Mouse (Mus musculus): ENCODE measurements around the gene Slc12a6. TPM values are rescaled to one million over a fixed set of nuclear protein-coding genes. Genes with fewer than 3 reads are reported as not detected.
A peak's percentile ranks its signal among the peaks of the same experiment; 100 is the strongest.

Slc12a6 gene
- polyA plus RNA-seq, 1 experiment from 2014 or later, result 18.1 TPM

GRCm38 (mm10) chr2:112266242-112266592, 592 bp downstream of the Slc12a6 start, which contains the start of gene Gm21985:
TSS of gene Gm21985 (plus strand) at chr2:112266314.
- Histone ChIP-seq H3K36me3 (ENCODE audit: control insufficient read depth, insufficient read depth, low read length) (0 out of 2 replicates have a peak, but pooled peaks cover 2% of the 10 kb centered on the region), H3K9ac (ENCODE audit: low read length) (peak within 1 kb of the TSS; percentile 89), H3K4me2 (ENCODE audit: low read length) (peak within 1 kb of the TSS; percentile 90), H3K27ac (replicated peaks in 1 of 2; ENCODE audit: control insufficient read depth in 1 of 2, insufficient read depth in 1 of 2, low read depth in 2 of 2, low read length in 2 of 2) (peak within 1 kb of the TSS; percentile 91 to 96), H3K9me3 (ENCODE audit: control insufficient read depth, low read length) (no peaks in the 10 kb centered on the region), H3K27me3 (ENCODE audit: control insufficient read depth, insufficient read depth, low read length) (no peaks in the 10 kb centered on the region), H3K4me1 (ENCODE audit: control insufficient read depth in 2 of 2, insufficient read depth in 2 of 2, low read length in 2 of 2) (peaks cover 2 to 26% of the 10 kb centered on the region in 2 experiments), H3K4me3 (ENCODE audit: control insufficient read depth in 1 of 2, insufficient read depth in 1 of 2, low read depth in 1 of 2, low read length in 2 of 2) (peak within 1 kb of the TSS; percentile 87 to 88)
- peak; percentile 20; the same call in 1 of the 2 replicates for ATAC-seq (ENCODE audit: insufficient number of reproducible peaks, insufficient read depth, low FRiP score, low read depth)
- 1% methylated on average over 11 of the region's 11 CpGs for WGBS

GRCm38 (mm10) chr2:112266780-112267179, 1.2 kb downstream of the Slc12a6 start:
- peak overlapping the region; percentile 90 for H3K4me2 ChIP-seq (ENCODE audit: low read length)
- peak overlapping the region; percentile 87 to 88 for H3K4me3 ChIP-seq (ENCODE audit: control insufficient read depth in 1 of 2, insufficient read depth in 1 of 2, low read depth in 1 of 2, low read length in 2 of 2)
- 21% methylated on average over 10 of the region's 10 CpGs for WGBS
- 0 out of 2 replicates have a peak, but pooled peaks cover 3% of the 10 kb centered on the region for H3K36me3 ChIP-seq (ENCODE audit: control insufficient read depth, insufficient read depth, low read length)
- peak overlapping the region; percentile 56 to 96 for H3K27ac ChIP-seq (replicated peaks in 1 of 2; ENCODE audit: control insufficient read depth in 1 of 2, insufficient read depth in 1 of 2, low read depth in 2 of 2, low read length in 2 of 2)
- no peak for ATAC-seq (ENCODE audit: insufficient number of reproducible peaks, insufficient read depth, low FRiP score, low read depth)
- H3K9ac ChIP-seq (ENCODE audit: low read length), result peak overlapping the region; percentile 89
- peaks cover 2 to 32% of the 10 kb centered on the region in 2 experiments for H3K4me1 ChIP-seq (ENCODE audit: control insufficient read depth in 2 of 2, insufficient read depth in 2 of 2, low read length in 2 of 2)
- no peaks in the 10 kb centered on the region for H3K27me3 ChIP-seq (ENCODE audit: control insufficient read depth, insufficient read depth, low read length)
- H3K9me3 ChIP-seq (ENCODE audit: control insufficient read depth, low read length), result no peaks in the 10 kb centered on the region

DNA sequence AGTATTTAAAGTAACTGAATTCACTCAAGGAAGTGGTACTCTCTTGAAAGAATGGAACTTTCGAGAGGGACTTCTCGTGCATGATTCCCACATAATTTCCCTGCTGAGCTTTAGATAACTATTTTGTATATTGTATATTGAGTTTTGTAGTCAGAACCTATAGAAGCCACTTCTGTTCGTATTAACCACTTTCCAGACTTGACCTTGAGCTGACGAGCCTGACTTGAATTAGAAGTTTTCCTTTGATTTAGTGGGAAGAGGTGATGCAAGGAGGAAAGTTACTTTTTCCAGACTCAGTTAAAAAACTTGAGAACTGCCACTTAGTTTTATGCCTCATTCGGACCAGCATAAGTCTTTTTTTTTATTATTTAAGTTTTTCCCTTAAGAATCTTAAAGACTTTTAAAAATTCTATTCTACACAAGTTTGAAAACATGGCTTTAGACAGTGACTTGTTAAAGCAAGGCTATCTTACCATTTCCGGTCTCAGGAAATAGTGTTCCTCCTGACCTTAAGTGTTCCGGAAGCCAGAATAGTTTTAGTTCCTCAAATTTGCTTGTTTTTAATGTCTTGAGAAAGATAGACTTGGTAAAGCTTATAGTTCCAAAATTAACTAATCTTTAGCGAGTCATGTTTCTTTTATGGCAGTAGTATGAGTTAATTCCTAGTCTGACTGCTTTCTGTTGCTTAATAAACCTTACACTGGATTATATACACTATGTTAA, 2.1 kb downstream of the Slc12a6 start:
- H3K27me3 ChIP-seq (ENCODE audit: control insufficient read depth, insufficient read depth, low read length), result no peaks in the 10 kb centered on the region
- no peaks in the 10 kb centered on the region for H3K9me3 ChIP-seq (ENCODE audit: control insufficient read depth, low read length)
- H3K27ac ChIP-seq (replicated peaks in 1 of 2; ENCODE audit: control insufficient read depth in 1 of 2, insufficient read depth in 1 of 2, low read depth in 2 of 2, low read length in 2 of 2), result no peak overlapping the region; a peak in 1 of 4 replicates
- peaks cover 2 to 30% of the 10 kb centered on the region in 2 experiments for H3K4me1 ChIP-seq (ENCODE audit: control insufficient read depth in 2 of 2, insufficient read depth in 2 of 2, low read length in 2 of 2)
- 50% methylated on average over 8 of the region's 8 CpGs for WGBS
- H3K4me3 ChIP-seq (ENCODE audit: control insufficient read depth in 1 of 2, insufficient read depth in 1 of 2, low read depth in 1 of 2, low read length in 2 of 2), result peak overlapping the region; percentile 7 to 88; a peak in 3 of 4 replicates
- H3K4me2 ChIP-seq (ENCODE audit: low read length), result peak overlapping the region; percentile 90
- peak overlapping the region; percentile 89 for H3K9ac ChIP-seq (ENCODE audit: low read length)
- no peak for ATAC-seq (ENCODE audit: insufficient number of reproducible peaks, insufficient read depth, low FRiP score, low read depth)
- peaks cover 8% of the 10 kb centered on the region; the same call in 1 of the 2 replicates for H3K36me3 ChIP-seq (ENCODE audit: control insufficient read depth, insufficient read depth, low read length)

- Histone ChIP-seq H3K4me3 (ENCODE audit: control insufficient read depth in 1 of 2, insufficient read depth in 1 of 2, low read depth in 1 of 2, low read length in 2 of 2) (no peak overlapping the region), H3K9me3 (ENCODE audit: control insufficient read depth, low read length) (no peaks in the 10 kb centered on the region), H3K27me3 (ENCODE audit: control insufficient read depth, insufficient read depth, low read length) (no peaks in the 10 kb centered on the region), H3K4me1 (ENCODE audit: control insufficient read depth in 2 of 2, insufficient read depth in 2 of 2, low read length in 2 of 2) (peaks cover 2 to 24% of the 10 kb centered on the region in 2 experiments), H3K36me3 (ENCODE audit: control insufficient read depth, insufficient read depth, low read length) (peaks cover 8% of the 10 kb centered on the region; the same call in 1 of the 2 replicates), H3K4me2 (ENCODE audit: low read length) (peak overlapping the region; percentile 30; the same call in 1 of the 2 replicates), H3K9ac (ENCODE audit: low read length) (no peak overlapping the region), H3K27ac (replicated peaks in 1 of 2; ENCODE audit: control insufficient read depth in 1 of 2, insufficient read depth in 1 of 2, low read depth in 2 of 2, low read length in 2 of 2) (peak overlapping the region; percentile 37 to 62)
- 44% methylated on average over 2 of the region's 2 CpGs for WGBS
- ATAC-seq (ENCODE audit: insufficient number of reproducible peaks, insufficient read depth, low FRiP score, low read depth), result no peak
Measured at GRCm38 (mm10) chr2:112270011-112270410, 4.4 kb downstream of the Slc12a6 start.

DNA sequence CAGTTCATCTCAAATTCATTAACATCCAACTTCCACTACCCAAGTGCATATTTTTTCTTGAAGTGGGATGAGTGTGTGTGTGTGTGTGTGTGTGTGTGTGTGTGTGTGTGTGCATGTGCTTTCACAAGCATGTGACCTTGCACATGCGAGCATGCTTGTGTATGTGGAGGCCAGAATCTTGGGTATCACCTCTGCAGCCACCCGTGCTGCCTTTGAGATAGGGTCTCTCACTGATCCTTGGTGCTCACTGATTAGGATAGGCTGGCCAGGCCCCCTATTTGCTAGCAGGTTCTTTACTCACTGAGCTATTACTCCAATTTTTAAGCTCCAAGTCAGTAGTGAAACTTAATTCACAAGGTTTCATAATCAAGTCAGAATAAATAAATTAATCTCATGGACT, 7.3 kb downstream of the Slc12a6 start:
- ATAC-seq (ENCODE audit: insufficient number of reproducible peaks, insufficient read depth, low FRiP score, low read depth), result no peak
- H3K27ac ChIP-seq (replicated peaks in 1 of 2; ENCODE audit: control insufficient read depth in 1 of 2, insufficient read depth in 1 of 2, low read depth in 2 of 2, low read length in 2 of 2), result no peak overlapping the region
- 88% methylated on average over 2 of the region's 2 CpGs for WGBS
- H3K9ac ChIP-seq (ENCODE audit: low read length), result no peak overlapping the region
- no peaks in the 10 kb centered on the region for H3K9me3 ChIP-seq (ENCODE audit: control insufficient read depth, low read length)
- no peak overlapping the region for H3K4me2 ChIP-seq (ENCODE audit: low read length)
- no peaks in the 10 kb centered on the region for H3K27me3 ChIP-seq (ENCODE audit: control insufficient read depth, insufficient read depth, low read length)
- H3K4me3 ChIP-seq (ENCODE audit: control insufficient read depth in 1 of 2, insufficient read depth in 1 of 2, low read depth in 1 of 2, low read length in 2 of 2), result no peak overlapping the region
- peaks cover 8% of the 10 kb centered on the region; the same call in 1 of the 2 replicates for H3K36me3 ChIP-seq (ENCODE audit: control insufficient read depth, insufficient read depth, low read length)
- peaks cover 2 to 18% of the 10 kb centered on the region in 2 experiments for H3K4me1 ChIP-seq (ENCODE audit: control insufficient read depth in 2 of 2, insufficient read depth in 2 of 2, low read length in 2 of 2)

DNA sequence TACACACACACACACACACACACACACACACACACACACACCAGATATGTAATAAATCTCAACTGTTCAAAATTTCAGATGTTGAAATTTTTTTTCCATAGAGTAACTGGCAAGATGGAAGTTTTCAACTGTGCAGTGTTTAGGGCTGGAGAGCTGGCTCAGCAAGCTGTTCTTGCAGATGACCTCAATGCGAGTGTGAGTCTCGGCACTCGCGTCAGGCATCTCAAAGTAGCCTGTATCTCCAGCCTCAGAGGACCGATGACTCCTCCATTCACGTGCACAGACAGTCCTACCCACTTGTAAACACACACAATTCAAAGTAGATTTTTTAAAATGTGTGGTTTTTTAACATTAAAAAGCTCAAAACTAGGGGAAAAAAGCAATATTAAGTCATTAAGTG, 7.8 kb downstream of the Slc12a6 start:
- WGBS, result 76% methylated on average over 6 of the region's 6 CpGs

DNA sequence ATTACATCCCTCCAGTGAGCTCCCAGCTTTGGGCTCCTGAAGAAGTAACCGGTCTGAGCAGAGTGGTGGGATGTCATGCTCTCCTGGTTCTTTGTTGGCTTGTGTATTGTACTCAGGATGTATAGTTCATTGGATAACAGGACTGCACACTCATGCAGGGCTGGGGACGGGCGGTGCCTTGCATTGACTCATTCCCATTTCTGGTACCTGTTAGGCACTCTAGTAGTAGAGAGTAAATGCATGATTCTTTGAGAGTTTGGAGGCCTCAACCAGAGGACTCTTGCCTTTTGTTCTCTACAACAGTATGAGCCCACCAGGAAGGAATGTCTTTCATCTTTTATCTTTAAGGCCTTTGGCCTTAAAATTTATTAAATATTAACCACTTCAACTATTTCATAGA, 11.2 kb downstream of the Slc12a6 start:
- Histone ChIP-seq H3K27ac (replicated peaks in 1 of 2; ENCODE audit: control insufficient read depth in 1 of 2, insufficient read depth in 1 of 2, low read depth in 2 of 2, low read length in 2 of 2) (no peak overlapping the region), H3K4me1 (ENCODE audit: control insufficient read depth in 2 of 2, insufficient read depth in 2 of 2, low read length in 2 of 2) (no peaks in the 10 kb centered on the region; a peak in 1 of 4 replicates), H3K9ac (ENCODE audit: low read length) (no peak overlapping the region), H3K4me3 (ENCODE audit: control insufficient read depth in 1 of 2, insufficient read depth in 1 of 2, low read depth in 1 of 2, low read length in 2 of 2) (no peak overlapping the region), H3K4me2 (ENCODE audit: low read length) (no peak overlapping the region), H3K36me3 (ENCODE audit: control insufficient read depth, insufficient read depth, low read length) (peaks cover 5% of the 10 kb centered on the region; the same call in 1 of the 2 replicates), H3K9me3 (ENCODE audit: control insufficient read depth, low read length) (no peaks in the 10 kb centered on the region), H3K27me3 (ENCODE audit: control insufficient read depth, insufficient read depth, low read length) (no peaks in the 10 kb centered on the region)
- ATAC-seq (ENCODE audit: insufficient number of reproducible peaks, insufficient read depth, low FRiP score, low read depth), result no peak
- WGBS, result 87% methylated on average over 3 of the region's 3 CpGs

More for the DNA sequence above, 7.8 kb downstream of the Slc12a6 start:
- Histone ChIP-seq H3K9ac (ENCODE audit: low read length) (no peak overlapping the region), H3K27me3 (ENCODE audit: control insufficient read depth, insufficient read depth, low read length) (no peaks in the 10 kb centered on the region), H3K36me3 (ENCODE audit: control insufficient read depth, insufficient read depth, low read length) (peaks cover 8% of the 10 kb centered on the region; the same call in 1 of the 2 replicates), H3K9me3 (ENCODE audit: control insufficient read depth, low read length) (no peaks in the 10 kb centered on the region), H3K4me2 (ENCODE audit: low read length) (no peak overlapping the region), H3K27ac (replicated peaks in 1 of 2; ENCODE audit: control insufficient read depth in 1 of 2, insufficient read depth in 1 of 2, low read depth in 2 of 2, low read length in 2 of 2) (no peak overlapping the region), H3K4me1 (ENCODE audit: control insufficient read depth in 2 of 2, insufficient read depth in 2 of 2, low read length in 2 of 2) (peaks cover 0 to 18% of the 10 kb centered on the region in 2 experiments), H3K4me3 (ENCODE audit: control insufficient read depth in 1 of 2, insufficient read depth in 1 of 2, low read depth in 1 of 2, low read length in 2 of 2) (no peak overlapping the region)
- no peak for ATAC-seq (ENCODE audit: insufficient number of reproducible peaks, insufficient read depth, low FRiP score, low read depth)
